ENCODE assay signal across 12 mouse cellular contexts in genomic region chr5:114793317-114793716, GRCm38 (mm10). TPM values are rescaled to one million over a fixed set of nuclear protein-coding genes. Genes with fewer than 3 reads are reported as not detected.
DNase-seq lines count a peak whose midpoint lies in the region; ATAC-seq and TF ChIP-seq lines count a peak whose summit lies in the region.
"Had no signal": no experiment of that assay in that cellular context is flagged by ENCODE, and none has a peak within 500 bp of the region (broad histone marks: within the 10 kb centered on the region; RNA-seq: fewer than 3 reads in every experiment).

No protein-coding gene starts in this region.

- no peak overlapping the region for H3K4me3 ChIP-seq in gastrocnemius, adult 2 months
- no peak overlapping the region for H3K4me3 ChIP-seq in lung, postnatal 0 days (ENCODE audit: low read depth, low read length)
- H3K4me3 ChIP-seq: forebrain, embryonic 10.5 days; hindbrain, embryonic 15.5 days had no signal

- H3K27ac ChIP-seq in gastrocnemius, adult 2 months: peak overlapping the region; percentile 49
- H3K27ac ChIP-seq in lung, postnatal 0 days (ENCODE audit: low read length): peak overlapping the region; percentile 83
- H3K27ac ChIP-seq: forebrain, embryonic 10.5 days; hindbrain, embryonic 15.5 days had no signal

- H3K9ac ChIP-seq in lung, postnatal 0 days (replicated peaks; ENCODE audit: low read depth): no peak overlapping the region
- H3K9ac ChIP-seq: hindbrain, embryonic 15.5 days had no signal

- TF ChIP-seq CTCF in gastrocnemius, adult 2 months (IDR thresholded peaks at IDR 0.05): no peak
- no peak for TF ChIP-seq CTCF in lung, postnatal 0 days (IDR thresholded peaks at IDR 0.05)

- H3K4me2 ChIP-seq in lung, postnatal 0 days (replicated peaks; ENCODE audit: low read depth, low read length): no peak overlapping the region
- H3K4me2 ChIP-seq: hindbrain, embryonic 15.5 days had no signal

- peaks cover 37% of the 10 kb centered on the region for H3K36me3 ChIP-seq in lung, postnatal 0 days (ENCODE audit: insufficient read depth, low read length)

- WGBS in lung, postnatal 0 days: 40% methylated on average over 7 of the region's 7 CpGs

- no peak for DNase-seq in gastrocnemius, adult 2 months
- DNase-seq in gastrocnemius, postnatal 14 days: no peak
- peak; percentile 86 for DNase-seq in layer of hippocampus, adult 9-11 months
- no peak for DNase-seq in layer of hippocampus, postnatal 25 days (ENCODE audit: extremely low spot score in 1 of 2, low spot score in 1 of 2)
- peak; percentile 53 for DNase-seq in cerebellum, adult 8-10 months
- peak; percentile 92 for DNase-seq in lung, postnatal 0 days (ENCODE audit: low spot score)
- DNase-seq in gastrocnemius, postnatal 25 days: no peak
- DNase-seq: embryo, embryonic 11 days; kidney, postnatal 10 days had no signal

- ATAC-seq in lung, postnatal 0 days: peak; percentile 90
- ATAC-seq in erythroid progenitor cell, adult 5-6 weeks (replicated peaks; ENCODE audit: low FRiP score, poor library complexity, severe bottlenecking): no peak

- intact Hi-C loops in gastrocnemius, adult 2 months (cut with DNase I): no loop called here
- intact Hi-C loops in gastrocnemius, postnatal 14 days (cut with DNase I; ENCODE audit: low total_unique reads): no loop called here

- TF ChIP-seq EP300 in lung, postnatal 0 days (IDR thresholded peaks at IDR 0.05): peak; percentile 92

- H3K27me3 ChIP-seq in lung, postnatal 0 days (replicated peaks; ENCODE audit: insufficient read depth, low read length): no peaks in the 10 kb centered on the region
- H3K27me3 ChIP-seq: hindbrain, embryonic 15.5 days had no signal

- H3K9me3 ChIP-seq in lung, postnatal 0 days (ENCODE audit: low read length): no peaks in the 10 kb centered on the region
- H3K9me3 ChIP-seq: forebrain, embryonic 10.5 days; hindbrain, embryonic 15.5 days had no signal

- peaks cover 18% of the 10 kb centered on the region; the same call in 1 of the 2 replicates for H3K4me1 ChIP-seq in lung, postnatal 0 days (ENCODE audit: insufficient read depth, low read depth, low read length)

RNA-seq across cellular contexts. Expression of gene Git2, which starts 18.0 kb away (rescaled TPM):
- total RNA-seq in gastrocnemius, adult 2 months (2021): 10 to 100 TPM; 17.3 to 20.1 TPM
- 10 to 100 TPM; 19.8 to 25.8 TPM for total RNA-seq in gastrocnemius, postnatal 14 days (2021)
- 10 to 100 TPM; 35.9 to 47.2 TPM for total RNA-seq in layer of hippocampus, postnatal 25 days (2021)
- polyA plus RNA-seq in lung, postnatal 0 days (2015; fragmentation: Nextera tagmentation; extraction: Ambion mirVana): 36.5 and 39.1 TPM in 2 replicates
- 57.0 and 59.5 TPM in 2 replicates for total RNA-seq in erythroid progenitor cell, adult 5-6 weeks (2015; ENCODE audit: low replicate concordance)
- total RNA-seq in erythroid progenitor cell, adult 5-6 weeks (2017; ENCODE audit: low replicate concordance): 51.1 and 56.1 TPM in 2 replicates
- 10 to 100 TPM; 16.1 to 21.7 TPM for total RNA-seq in gastrocnemius, postnatal 25 days (2021)

RNA-seq across cellular contexts. Expression of gene Ankrd13a, which starts 18.8 kb away (rescaled TPM):
- 10 to 100 TPM; 15.4 to 19.6 TPM for total RNA-seq in gastrocnemius, adult 2 months (2021)
- total RNA-seq in gastrocnemius, postnatal 14 days (2021): 10 to 100 TPM; 29.9 to 30.1 TPM
- total RNA-seq in layer of hippocampus, postnatal 25 days (2021): 10 to 100 TPM; 41.1 to 43.1 TPM
- 110 and 115 TPM in 2 replicates for polyA plus RNA-seq in lung, postnatal 0 days (2015; fragmentation: Nextera tagmentation; extraction: Ambion mirVana)
- 113 and 121 TPM in 2 replicates for total RNA-seq in erythroid progenitor cell, adult 5-6 weeks (2015; ENCODE audit: low replicate concordance)
- 124 and 147 TPM in 2 replicates for total RNA-seq in erythroid progenitor cell, adult 5-6 weeks (2017; ENCODE audit: low replicate concordance)
- 10 to 100 TPM; 21.7 to 22.1 TPM for total RNA-seq in gastrocnemius, postnatal 25 days (2021)

RNA-seq across cellular contexts. Expression of gene 1500011B03Rik, which starts 30.0 kb away (rescaled TPM):
- 1 to 10 TPM; 3.9 to 4.6 TPM for total RNA-seq in gastrocnemius, adult 2 months (2021)
- total RNA-seq in gastrocnemius, postnatal 14 days (2021): 10 to 100 TPM in 1 of 2 experiments, 1 to 10 TPM in 1; 9.4 to 10.5 TPM
- 100 to 1,000 TPM; 162 to 172 TPM for total RNA-seq in layer of hippocampus, postnatal 25 days (2021)
- polyA plus RNA-seq in lung, postnatal 0 days (2015; fragmentation: Nextera tagmentation; extraction: Ambion mirVana): 72.8 and 97.5 TPM in 2 replicates
- total RNA-seq in erythroid progenitor cell, adult 5-6 weeks (2015; ENCODE audit: low replicate concordance): 11.7 and 11.9 TPM in 2 replicates
- total RNA-seq in erythroid progenitor cell, adult 5-6 weeks (2017; ENCODE audit: low replicate concordance): 14.5 TPM in 1 of 2 replicates, not detected in the other
- 1 to 10 TPM; 5.6 to 7.0 TPM for total RNA-seq in gastrocnemius, postnatal 25 days (2021)

Comparison
In these comparisons a context has a peak if more than half of its experiments do, and no peak if none do; other contexts are left out.
1. DNase-seq: peak in layer of hippocampus, adult 9-11 months (single experiment), cerebellum, adult 8-10 months (single experiment) and lung, postnatal 0 days (single experiment); none in gastrocnemius, adult 2 months (single experiment), gastrocnemius, postnatal 14 days (single experiment), layer of hippocampus, postnatal 25 days (0 of 2) and gastrocnemius, postnatal 25 days (single experiment).
2. RNA of gene 1500011B03Rik, which starts 30.0 kb away (total RNA-seq): 162 to 172 TPM in layer of hippocampus, postnatal 25 days; 11.7 to 14.5 TPM in erythroid progenitor cell, adult 5-6 weeks, 9.4 to 10.5 TPM in gastrocnemius, postnatal 14 days, 5.6 to 7.0 TPM in gastrocnemius, postnatal 25 days and 3.9 to 4.6 TPM in gastrocnemius, adult 2 months; every median in the first group is over 10 times any median in the second.